Mouse (Mus musculus) spleen, postnatal 4 days (tissue): ENCODE measurements around the gene T2.
A peak's percentile ranks its signal among the peaks of the same experiment; 100 is the strongest.
"Not testable (repeated sequence)": the region's sequence is repeated elsewhere in the genome, so short reads cannot be mapped to it uniquely, and the experiment has no call there.

Source experiments
- DNase-seq, 2 experiments: peaks; one replicate each; pipeline ENCODE4 v3.0.0; 2022; ENCODE audit warnings: low spot score in 2 of 2

Gene T2

DNA sequence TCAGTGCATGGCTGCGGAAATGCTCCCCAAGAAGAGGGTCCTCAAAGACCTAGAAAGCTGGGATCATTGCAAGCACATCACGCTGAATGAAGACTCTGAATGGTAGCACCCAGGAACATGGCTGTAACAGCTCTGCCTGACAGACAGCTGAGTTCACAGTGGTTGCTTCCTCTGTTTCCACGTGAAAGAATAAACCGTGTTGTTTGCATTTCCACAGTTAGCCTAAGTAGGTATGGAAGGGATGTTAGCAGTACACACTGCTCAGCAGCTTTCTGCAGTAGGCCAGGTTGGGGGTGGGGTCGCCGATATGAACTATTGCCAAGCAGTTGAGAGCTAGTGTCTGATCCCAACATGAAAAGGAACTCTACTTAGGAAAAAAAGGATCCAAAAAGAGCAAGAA lies at the start of gene T2:
Gene T2 (plus strand): TSS at position 301 of the 400 bp plus-strand sequence.
- no peak for DNase-seq

DNA sequence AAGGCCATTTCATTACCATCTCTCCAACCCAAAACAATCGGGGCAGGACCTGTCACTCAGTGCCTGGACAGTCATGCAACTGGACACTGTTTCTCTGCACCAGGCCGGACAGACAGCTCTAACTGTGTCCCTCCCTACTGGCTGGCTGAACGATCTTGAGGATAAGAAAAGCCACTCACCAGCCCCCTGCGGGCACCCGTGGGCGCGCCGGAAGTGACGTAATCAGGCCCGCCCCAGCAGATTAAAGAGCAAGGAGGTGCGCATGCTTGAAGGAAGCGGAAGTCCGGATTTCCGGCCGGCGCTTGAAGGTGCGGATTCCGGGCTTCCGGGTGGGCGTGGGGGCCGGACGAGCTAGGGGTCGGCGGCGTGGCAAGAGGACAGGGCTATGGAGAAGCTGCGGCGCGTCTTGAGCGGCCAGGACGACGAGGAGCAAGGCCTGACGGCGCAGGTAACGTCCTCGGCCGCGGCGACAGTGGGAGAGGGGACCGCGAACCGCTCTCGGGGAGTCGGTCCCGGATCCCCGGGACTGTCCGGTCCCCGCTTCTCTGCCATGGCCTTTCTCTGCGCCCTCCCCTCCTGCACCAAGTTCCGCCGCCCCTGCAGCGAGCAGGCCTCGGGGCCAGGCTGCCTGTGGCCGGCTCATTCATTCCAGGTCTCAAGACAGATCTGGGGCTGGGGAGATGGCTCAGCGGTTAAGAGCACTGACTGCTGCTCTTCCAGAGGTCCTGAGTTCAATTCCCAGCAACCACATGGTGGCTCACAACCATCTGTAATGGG lies 44.8 kb upstream of the T2 start, which contains the start of gene Sft2d1:
Gene Sft2d1 (plus strand): TSS at position 265 of the 777 bp plus-strand sequence.
- DNase-seq, result peak; percentile 92 to 97

DNA sequence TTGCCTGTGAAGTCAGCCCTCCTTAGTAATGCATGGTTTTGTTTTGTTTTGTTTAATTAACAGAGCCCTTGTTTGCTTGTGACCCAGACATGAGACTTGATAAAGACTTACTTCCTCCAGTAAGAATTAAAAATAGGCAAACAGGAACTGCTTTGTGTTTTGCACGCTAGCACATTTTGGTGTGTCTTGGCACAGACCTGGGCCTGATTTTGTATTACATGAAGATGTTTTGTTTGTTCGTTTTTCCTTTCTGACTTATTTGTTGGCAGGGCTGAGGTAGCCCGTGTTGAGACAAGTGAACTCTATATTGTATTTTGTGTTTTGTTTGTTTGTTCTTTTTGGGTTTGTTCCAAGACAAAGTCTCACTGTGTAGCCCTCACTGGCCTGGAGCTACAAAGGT lies 44.0 kb upstream of the T2 start:
- DNase-seq, result no peak

DNA sequence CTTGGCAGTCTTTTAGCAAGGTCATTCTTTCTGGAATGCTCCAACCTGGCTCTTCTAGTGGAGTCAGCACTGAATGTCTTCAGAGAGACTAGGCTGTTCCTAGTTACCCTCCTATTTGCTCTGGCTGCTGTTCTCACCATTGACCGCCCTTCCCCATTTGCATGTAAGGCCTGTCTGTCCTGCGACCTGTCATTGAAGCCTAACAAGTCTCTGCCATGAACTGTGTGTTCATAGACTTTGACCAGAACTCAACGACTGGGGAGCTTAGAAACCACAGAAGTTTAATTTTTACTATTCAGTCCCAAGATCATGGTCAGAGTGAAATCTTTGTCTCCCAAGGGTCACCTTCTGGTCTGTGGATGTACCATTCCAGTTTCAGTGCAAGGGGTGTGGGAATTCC lies 41.8 kb upstream of the T2 start:
- no peak for DNase-seq

DNA sequence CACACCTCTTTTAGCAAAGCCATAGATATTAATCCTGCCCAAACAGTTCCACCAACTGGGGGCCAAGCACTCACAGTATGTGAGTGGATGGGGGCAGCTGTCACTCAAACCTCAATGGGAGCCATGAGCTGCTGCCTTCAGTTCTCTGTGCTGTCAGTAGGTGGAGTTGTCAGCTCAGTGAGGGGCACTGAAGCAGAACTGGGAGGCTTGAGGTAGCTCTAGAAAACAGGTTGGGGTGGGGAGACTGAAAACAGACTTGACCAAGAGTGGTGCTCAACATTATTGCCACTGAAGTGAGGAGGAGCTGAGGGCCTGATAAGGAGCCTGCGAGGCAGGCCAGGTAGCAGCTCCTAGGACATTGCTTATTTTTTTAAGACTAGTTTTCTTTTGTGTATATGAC lies 39.5 kb upstream of the T2 start:
- DNase-seq, result no peak

DNA sequence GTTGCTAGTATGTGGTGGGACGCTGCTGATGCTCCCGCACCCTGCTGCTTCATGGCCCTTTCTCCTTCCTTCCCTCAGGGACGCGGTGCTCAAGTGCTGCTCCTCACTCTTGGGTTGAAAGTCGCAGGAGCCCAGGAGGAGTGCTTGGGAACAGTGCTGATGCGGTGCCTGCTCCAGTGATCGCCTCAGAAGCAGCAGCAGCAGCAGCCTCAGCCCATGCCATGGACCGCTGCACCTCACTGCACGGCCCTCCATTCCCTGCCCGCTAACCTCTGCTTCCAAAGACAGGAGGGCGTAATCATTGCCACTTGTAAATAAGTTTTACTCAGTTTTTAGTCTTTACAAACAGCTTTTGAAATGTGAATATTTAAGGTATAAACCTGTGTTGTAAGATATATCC lies 28.9 kb upstream of the T2 start:
- not testable (repeated sequence) for DNase-seq

DNA sequence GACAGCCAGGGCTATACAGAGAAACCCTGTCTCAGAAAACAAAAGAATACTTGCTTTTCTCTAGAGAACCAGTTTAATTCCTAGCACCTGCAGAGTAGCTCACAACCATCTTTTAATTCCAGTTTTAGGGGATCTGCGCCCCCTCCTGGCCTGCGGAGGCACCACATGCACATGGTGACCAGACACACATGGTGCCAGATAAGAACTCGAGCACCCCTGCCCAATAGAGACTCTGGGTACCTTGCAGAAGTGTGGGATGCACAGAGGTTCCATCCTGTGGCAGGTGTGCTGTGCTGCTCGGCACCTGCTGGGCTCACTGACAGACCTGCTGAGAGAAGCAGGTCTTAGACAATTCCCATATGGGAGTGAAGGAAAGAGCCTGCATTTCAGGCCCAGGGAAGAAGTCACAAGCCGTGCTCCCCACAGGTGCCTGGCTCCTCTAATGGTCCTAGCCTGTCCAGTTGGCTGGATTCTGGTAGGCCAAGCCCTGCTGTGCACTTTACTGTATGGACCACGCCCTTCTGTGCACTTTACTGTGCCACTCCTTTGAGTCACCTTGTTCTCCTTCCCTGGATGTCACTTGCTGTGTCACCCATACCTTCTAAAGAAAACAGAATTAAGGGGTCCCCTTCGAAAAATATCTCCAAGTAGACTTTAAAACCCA lies 27.1 kb upstream of the T2 start:
- DNase-seq, result no peak

DNA sequence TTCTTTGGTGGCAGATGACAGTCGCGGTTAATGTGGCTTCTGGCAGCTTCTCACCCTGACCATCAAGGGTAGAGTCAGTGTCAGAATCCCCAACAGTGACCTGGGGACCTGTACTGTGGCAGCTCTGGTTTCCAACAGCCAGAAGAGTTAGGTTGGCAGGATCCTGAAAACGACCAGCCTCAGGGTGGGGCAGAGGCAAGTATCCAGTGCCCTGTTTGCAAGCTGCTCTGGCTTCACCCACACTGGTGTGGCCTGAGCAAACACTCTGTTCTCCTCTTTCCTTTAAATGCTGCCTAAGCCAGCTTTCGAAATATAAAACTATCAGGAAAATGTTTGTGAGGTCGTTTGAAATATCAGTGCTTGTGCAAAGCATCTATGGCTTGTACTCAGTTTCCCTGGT lies 25.2 kb upstream of the T2 start:
- DNase-seq, result no peak

DNA sequence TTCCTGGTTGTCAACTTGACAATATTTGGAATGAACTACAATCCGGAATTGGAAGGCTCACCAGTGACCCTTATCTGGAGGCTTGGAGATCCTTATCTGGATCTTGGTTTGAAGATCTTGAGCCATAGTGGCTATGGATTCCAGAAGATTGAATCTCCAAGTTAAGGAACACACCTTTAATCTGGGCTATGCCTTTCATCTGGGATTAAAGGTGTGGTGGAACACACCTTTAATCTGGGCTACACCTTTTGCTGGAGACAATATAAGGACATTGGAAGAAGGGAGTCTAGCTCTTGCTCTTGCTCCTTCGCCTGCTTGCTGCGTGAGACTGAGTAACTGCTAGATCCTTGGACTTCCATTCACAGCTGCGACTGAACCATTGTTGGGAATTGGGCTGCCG lies 18.6 kb upstream of the T2 start, which contains the start of gene Prr18:
Gene Prr18 (plus strand): TSS at position 301 of the 400 bp plus-strand sequence.
- not testable (repeated sequence) for DNase-seq

DNA sequence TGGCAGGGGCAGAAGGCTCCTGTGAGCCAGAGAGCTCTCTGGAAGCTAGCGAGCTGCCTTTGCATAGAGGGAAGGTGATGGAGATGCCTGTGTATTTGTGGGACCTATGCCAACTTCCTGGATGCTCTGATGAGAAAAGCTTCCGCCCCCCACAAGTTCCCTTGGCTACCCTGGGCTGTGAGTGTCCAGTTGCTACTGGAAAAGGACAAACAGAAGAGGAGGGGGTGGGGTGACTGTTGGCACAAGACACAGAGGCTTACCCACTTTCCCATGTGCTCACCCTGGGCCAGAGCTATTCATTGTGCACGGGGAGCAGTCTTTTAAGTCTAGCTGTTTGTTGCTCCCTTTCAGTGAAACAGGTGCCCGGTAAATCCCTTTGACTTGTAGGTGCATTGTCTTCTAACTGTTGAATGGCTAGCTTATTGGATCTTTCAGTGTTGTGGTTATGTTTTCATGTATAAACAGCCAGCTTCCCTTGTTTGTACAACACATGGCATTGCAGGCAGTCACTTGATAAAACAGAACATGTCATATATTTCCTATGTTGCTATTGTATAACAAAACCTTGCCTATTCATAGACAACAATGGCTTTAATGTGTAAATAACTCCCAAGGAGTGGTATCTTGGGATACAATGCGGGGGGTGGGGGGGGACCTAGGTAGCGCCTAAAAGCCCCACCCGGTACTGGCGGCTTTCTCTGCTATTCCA lies 16.0 kb upstream of the T2 start:
- DNase-seq, result no peak

DNA sequence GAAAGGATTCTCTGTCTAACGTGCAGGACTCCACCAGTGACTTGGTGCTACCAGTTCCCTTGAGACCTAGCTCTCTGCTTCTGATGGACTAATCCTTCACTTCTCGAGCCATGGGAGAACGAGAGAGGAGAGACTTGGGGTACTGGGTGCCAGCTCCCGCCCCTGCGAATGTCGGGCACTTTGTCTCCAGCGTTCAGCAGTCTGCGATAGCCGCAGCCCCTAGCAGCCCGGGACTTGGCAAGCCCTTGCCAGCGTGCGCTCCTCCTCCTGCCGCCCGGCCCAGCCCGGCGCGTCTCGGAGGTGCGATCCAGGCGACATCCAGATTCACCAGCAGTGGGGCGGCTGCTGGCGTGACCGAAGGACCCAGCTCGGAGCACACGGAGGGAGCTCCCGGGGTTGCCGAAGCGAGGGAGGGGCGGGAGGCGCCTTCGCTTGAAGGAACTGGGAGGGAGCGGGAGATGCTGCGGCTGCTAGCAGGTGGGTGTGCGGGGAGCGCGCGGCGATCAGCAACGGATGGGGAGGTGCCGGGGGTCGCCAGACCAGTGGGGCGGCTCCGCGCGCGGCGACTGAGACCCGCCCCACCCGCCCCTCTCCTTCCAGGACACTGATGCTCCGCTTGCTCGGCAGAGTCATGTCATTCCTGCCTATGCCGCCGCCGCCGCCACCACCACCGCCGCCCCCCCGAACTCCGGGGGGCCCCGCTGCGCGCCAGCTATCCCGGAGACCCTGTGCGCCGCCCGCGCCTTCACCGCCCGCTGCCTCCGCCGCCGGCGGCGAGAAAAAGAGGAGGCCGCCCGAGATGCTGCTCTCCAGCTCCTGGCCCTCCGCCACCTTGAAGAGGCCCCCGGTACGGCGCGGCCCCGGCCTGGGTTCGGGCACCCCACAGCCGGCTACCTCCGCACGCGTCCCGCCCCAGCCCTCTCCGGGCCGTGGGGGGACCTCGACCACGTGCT lies 15.1 kb upstream of the T2 start:
- no peak for DNase-seq

DNA sequence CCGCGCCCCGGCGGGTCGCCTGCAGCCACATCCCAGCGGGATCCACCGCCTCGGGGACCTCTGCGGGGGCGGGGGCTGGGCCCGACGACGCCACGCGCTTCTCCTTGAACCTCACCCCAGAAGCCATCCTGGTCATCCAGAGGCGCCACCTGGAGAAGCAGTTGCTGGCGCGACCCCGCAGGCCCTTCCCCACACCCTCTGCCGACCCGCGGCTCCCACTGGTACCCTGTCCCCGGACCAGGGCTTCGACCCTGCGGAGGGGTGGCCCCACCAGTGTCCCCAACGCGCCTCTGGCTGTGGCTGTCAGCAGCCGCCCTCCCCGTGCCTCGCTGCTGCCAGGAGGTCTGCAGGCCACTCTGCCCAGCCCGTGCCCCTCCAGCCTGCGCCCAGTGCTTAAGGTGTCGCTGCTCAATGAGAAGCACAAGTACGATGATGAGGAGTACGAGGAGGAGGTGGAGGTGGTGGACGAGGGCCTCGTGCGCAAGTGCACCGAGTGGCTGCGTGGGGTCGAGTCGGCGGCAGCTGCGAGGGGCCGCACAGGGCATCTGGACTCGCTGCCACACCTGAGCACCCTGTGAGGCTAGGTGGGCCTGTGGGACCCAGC lies 14.3 kb upstream of the T2 start:
- DNase-seq, result no peak

DNA sequence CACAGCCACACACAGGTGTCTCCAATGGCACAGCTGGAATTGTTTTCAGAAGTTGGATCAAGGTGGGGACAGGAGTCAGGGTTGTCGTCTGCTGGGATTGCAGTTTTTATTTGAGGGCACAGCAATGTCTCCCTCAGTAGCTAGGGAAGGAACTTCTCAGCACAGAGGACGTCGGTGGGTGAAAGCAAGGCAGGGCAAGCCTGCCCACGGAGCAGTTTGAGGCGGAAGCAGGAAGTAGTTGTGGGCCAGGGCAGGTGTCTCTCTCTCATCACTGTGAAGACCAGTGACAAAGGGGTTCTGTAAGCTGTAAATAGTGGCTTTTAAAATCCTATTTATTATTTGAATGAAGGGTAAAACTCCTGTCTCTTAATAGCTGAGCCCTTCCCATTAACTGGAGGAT lies 13.1 kb upstream of the T2 start:
- DNase-seq, result no peak

DNA sequence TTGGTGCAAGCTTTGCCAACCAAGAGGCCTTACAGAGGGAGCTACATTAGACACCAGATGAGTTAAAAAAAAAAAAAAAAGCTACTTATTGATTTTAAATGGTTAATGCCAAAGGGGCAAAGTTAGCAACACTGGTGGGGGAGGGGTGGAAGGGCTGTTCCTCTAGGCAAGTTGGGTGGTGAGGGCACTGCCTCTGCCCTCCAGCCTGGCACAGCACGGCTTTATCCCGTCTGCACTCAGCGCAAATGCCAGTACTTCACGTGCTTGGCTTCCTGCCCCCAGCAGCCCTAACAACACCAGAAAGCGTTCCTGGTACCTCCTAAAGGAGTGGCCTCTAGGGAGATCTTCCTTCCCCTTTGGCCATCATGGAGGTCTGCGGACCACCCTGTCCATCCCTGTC lies 12.4 kb upstream of the T2 start:
- DNase-seq, result no peak

DNA sequence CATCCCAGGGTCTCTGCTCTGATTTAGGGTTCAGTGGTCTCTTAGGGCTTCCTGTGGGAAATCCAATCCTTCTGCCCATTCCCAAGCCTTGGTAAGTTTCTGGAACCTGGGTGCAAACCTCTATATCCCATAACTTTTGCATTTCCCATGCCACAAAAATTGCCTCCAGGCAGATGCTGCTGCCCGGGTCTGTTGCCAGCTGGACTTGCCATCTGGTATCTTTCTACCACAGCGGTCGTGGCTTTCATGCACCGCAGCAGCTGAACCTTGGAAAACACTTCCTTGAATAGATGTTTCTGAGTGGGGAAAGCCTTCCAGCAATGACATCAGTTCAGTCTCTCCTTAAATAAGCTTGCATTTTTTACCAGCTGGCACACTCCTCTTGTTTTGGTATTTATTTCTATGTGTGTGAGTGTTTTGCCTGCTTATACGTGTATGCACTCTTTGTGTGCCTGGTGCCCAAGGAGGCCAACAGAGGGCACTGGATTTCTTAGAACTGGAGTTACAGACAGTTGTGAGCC lies 8.0 kb upstream of the T2 start:
- DNase-seq, result no peak

DNA sequence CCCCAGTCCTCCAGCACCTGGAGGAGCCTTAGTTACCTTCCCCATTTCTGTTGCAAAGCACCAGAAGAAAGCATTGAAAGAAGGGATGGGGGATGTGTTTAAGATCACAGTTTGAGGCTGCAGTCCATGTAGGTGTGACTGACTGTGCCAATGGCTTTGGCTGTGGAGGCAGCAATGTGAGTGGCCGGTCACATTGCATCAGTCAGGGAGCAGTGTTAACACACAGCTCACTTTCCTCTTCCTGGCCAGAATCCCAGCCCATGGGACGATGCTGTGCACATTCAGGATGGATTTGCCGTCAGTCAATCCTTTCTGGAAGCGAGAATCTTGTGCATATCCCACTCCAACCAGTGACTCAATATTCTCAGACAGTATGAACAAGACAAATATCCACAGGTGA lies 6.9 kb upstream of the T2 start:
- DNase-seq, result no peak

DNA sequence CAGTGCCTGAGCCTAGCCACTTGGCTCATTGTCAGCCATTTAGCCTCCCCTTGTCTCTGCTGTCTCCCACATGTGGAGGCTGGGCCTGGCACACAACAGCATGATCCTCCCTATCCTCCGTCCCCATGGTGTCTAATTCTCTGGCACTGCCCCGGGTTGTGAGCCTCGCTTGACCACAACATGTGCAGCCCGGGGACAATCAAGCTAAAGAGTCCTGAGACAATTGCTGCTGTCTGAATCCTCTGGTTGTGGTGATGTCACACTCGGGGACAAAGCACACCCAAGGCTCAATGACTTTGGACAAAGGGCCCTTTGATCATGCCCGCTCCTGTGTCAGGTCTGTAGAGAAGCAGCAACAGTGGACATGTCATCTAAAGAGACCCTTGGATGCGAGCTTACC lies 4.7 kb upstream of the T2 start:
- DNase-seq, result no peak

DNA sequence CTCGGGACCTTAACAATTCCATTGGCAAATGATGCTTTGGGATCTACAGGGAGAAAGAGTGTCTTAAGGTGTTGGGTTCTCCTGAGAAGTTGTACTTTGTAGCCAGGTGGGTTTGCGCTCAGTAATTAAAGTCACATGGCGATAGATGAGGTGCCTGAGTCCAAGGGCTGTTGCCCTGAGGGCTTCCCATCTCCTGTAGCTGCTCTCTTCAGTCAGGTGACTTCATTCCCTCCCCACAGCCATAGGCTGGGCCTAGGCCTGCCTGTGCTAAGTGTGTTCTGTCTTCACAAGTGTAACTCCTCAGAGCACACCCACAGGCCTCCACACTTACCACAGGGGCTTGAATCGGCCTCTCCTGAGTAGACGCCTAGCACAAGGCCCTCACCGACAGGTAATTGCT lies 1.7 kb downstream of the T2 start:
- DNase-seq, result no peak

DNA sequence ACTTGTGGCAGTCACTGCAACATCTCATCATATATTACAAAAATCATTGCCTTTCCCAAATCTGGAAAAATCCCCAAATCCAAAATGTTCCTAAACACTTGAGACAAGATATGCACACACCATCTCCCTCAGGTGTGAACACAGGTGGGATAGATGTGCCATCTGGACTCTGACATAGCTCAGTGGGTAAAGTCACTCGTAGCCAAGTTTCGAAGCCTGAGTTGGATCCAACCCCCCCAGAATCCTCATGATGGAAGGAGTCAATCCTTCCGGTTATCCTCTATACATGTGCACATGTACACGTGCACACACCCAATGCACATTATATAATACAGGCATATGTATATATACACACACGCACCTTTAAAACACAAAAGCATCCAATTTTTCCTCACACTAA lies 5.1 kb downstream of the T2 start:
- DNase-seq, result no peak

DNA sequence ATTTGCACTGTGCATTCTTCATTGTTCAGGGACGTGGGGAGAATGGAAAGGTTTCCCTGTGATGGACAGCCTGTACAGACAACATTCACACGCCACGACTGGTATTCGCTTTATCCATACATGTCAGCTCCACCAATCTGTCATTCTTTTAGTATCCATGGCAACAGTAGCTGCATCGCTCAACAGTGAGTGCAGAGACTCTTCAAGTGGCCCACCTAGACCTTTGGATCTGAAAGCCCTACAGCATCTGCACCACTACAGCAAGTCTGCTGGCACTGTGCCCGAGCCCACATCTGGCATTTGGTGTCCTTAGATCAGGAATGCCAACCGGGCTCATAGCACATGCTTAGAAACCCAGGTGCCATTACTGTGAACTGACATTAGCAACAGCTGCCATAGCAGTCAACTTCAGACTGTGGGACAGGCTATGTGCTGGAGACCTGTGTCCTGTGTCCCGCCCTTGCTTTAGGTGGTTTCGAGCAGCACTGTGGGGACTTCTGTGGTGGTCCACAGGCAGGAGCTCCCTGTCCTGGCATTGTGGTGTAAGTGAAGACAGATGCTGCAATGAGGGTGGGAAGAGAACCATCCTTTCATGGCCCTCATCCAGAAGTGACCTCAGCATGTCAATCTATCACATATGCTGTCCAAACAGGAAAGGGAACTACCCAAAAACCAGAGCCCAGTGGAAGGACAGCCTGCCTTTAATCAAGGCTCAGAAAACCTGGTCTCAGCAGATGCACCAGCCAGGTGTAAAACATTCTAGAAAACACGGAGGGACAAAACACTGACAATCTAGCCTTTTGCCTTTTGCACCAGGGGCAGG lies 5.7 kb downstream of the T2 start:
- DNase-seq, result no peak
